Mouse (Mus musculus): ENCODE data around the gene Ccdc63. TPM values are rescaled to one million over a fixed set of nuclear protein-coding genes. Genes with fewer than 3 reads are reported as not detected.

Ccdc63 gene
- 0.15 TPM in 1 of 2 replicates, not detected in the other for polyA plus RNA-seq (2012; ENCODE audit: low replicate concordance)

DNA sequence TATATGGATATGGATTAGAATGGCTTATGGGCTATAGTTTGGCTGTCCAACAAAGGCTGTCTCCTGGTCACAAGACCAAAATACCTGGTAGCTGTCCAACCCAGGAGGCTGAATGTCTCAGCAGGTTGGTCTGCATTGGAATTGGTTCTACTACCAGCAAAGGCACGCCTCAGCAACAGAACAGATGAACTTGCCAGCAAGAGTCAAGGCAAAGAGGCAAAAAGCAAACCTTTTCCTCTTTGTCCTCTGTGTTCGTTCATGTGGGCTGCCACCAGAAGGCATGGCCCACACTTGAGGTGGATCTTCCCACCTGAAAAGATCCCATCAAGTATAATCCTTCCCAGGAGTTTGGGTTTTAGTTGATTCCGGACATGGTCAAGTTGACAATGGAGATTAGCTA is at the start of gene Ccdc63:
Gene Ccdc63 (minus strand): TSS at position 101 of the 400 bp plus-strand sequence.

DNA sequence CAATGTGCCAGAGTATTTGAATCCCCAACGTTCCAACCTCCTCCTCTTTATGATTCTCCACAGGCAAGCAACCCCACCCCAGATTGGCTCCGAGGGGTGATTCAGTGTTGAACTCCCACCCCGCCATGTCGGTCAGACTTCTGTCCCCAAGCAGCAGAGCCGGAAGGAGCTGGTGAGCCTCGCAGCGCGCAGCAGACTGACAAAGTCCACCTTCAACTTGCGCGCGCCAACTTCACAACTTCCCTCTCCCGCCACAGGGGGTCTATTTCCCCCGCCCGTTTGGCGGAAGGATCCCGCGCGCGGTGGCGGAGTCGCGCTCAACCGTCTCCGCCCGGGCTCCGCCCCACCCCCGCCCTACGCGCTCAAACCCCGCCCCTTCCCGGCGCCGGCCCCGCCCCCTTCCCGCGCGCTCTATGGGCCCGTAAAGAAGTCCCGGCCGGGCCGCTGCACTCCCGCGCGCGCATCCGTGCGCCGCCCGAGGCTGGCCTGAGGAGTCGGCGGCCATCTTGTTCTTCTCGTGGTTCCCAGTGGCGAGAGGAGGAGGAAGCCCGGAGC is 17.3 kb upstream of the Ccdc63 start, which contains the start of gene Ppp1cc:
Gene Ppp1cc (plus strand): TSS at position 452 of the 555 bp plus-strand sequence.

Other genes starting within 250 kb of the Ccdc63 start
- 0.06 TPM in 1 of 2 replicates, not detected in the other for gene Cux2, start 90.7 kb downstream of the Ccdc63 start, polyA plus RNA-seq (2012; ENCODE audit: low replicate concordance)
- gene Myl2, start 39.9 kb downstream of the Ccdc63 start, polyA plus RNA-seq (2012; ENCODE audit: low replicate concordance), result not detected in 2 replicates
- 90.1 and 100 TPM in 2 replicates for gene Ppp1cc, start 17.5 kb upstream of the Ccdc63 start, polyA plus RNA-seq (2012; ENCODE audit: low replicate concordance)
- 217 and 339 TPM in 2 replicates for gene Hvcn1, start 66.0 kb upstream of the Ccdc63 start, polyA plus RNA-seq (2012; ENCODE audit: low replicate concordance)
- gene Tctn1, start 123.6 kb upstream of the Ccdc63 start, polyA plus RNA-seq (2012; ENCODE audit: low replicate concordance), result 18.2 and 18.9 TPM in 2 replicates
- 13.9 and 25.2 TPM in 2 replicates for gene Pptc7, start 143.5 kb upstream of the Ccdc63 start, polyA plus RNA-seq (2012; ENCODE audit: low replicate concordance)
- gene Rad9b, start 213.4 kb upstream of the Ccdc63 start, polyA plus RNA-seq (2012; ENCODE audit: low replicate concordance), result 1.1 and 2.6 TPM in 2 replicates
- 6.0 and 12.7 TPM in 2 replicates for gene Vps29, start 213.5 kb upstream of the Ccdc63 start, polyA plus RNA-seq (2012; ENCODE audit: low replicate concordance)
- gene Gpn3, start 231.1 kb upstream of the Ccdc63 start, polyA plus RNA-seq (2012; ENCODE audit: low replicate concordance), result 17.6 and 24.9 TPM in 2 replicates
- gene Fam216a, start 231.5 kb upstream of the Ccdc63 start, polyA plus RNA-seq (2012; ENCODE audit: low replicate concordance), result 11.1 and 14.0 TPM in 2 replicates